ENCODE assay signal across 11 mouse cellular contexts in the genomic region with DNA sequence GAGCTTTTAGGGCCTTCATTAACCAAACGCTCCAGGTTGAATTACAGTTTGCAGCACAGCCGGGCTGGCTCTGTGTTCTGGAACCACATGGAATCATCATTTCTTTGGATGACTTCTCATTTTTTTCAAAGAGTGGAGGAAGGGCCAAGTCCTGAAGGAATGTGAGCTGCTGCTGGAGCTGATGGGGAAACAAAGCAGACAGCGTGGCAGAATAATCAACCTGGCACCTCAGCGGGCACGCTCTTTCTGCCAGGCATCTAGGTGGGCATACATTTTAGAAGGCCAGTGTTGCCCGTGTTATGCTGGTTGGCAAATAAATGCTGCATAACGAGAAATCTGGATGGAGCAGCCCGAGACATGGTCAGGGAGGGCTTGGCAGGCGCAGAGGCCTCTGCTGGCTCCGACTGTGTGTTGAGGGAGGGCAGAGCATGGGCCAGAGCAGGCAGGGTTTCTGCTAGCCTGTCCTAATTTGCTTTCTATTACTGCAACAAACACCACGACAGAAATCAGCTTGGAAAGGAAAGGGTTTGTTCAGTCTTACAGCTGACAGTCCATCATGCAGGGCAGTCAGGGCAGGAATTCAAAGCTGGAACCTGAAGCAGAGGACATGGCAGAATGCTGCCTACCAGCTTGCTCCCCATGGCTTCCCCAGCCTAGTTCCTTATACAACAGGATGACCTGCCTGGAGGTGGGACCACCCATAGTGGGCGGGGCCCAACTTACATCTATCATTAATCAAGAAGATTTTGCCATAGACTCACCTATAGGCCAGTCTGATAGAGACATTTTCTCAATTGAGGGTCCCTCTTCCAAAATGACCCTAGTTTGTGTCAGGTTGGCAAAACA. TPM values are rescaled to one million over a fixed set of nuclear protein-coding genes. Genes with fewer than 3 reads are reported as not detected.
DNase-seq lines count a peak whose midpoint lies in the region; ATAC-seq and TF ChIP-seq lines count a peak whose summit lies in the region.
"Had no signal": no experiment of that assay in that cellular context is flagged by ENCODE, and none has a peak within 500 bp of the region (broad histone marks: within the 10 kb centered on the region; RNA-seq: fewer than 3 reads in every experiment).

No protein-coding gene starts in this region.

- DNase-seq in Muller cell, postnatal 12 days (ENCODE audit: inconsistent ontology term): peak; percentile 77
- DNase-seq in cerebellum, adult 18-20 months: peak; percentile 68 to 69
- DNase-seq in heart, postnatal 14 days: peak; percentile 52 to 59
- no peak for DNase-seq in liver, postnatal 0 days
- no peak for DNase-seq in thymus, postnatal 25 days
- DNase-seq in left cerebral cortex, postnatal 14 days (ENCODE audit: low spot score in 2 of 2): no peak
- DNase-seq: kidney, adult 11 months had no signal

- no peaks in the 10 kb centered on the region for H3K36me3 ChIP-seq in hindbrain, embryonic 15.5 days
- no peaks in the 10 kb centered on the region for H3K36me3 ChIP-seq in hindbrain, embryonic 12.5 days
- no peaks in the 10 kb centered on the region for H3K36me3 ChIP-seq in liver, postnatal 0 days (replicated peaks; ENCODE audit: insufficient read depth, low read length)

- TF ChIP-seq EP300 in liver, postnatal 0 days (IDR thresholded peaks at IDR 0.05; ENCODE audit: low read depth): no peak

- H3K4me2 ChIP-seq in hindbrain, embryonic 15.5 days: no peak overlapping the region
- H3K4me2 ChIP-seq in hindbrain, embryonic 12.5 days (replicated peaks): no peak overlapping the region
- no peak overlapping the region for H3K4me2 ChIP-seq in liver, postnatal 0 days (ENCODE audit: low read depth, low read length)
- H3K4me2 ChIP-seq: liver, embryonic 11.5 days had no signal

- no peak overlapping the region for H3K9ac ChIP-seq in hindbrain, embryonic 15.5 days
- H3K9ac ChIP-seq in hindbrain, embryonic 12.5 days: no peak overlapping the region
- H3K9ac ChIP-seq in liver, postnatal 0 days (replicated peaks): no peak overlapping the region

- H3K4me1 ChIP-seq in hindbrain, embryonic 15.5 days (replicated peaks): no peaks in the 10 kb centered on the region
- H3K4me1 ChIP-seq in hindbrain, embryonic 12.5 days: no peaks in the 10 kb centered on the region; the same call in 1 of the 2 replicates
- H3K4me1 ChIP-seq in liver, postnatal 0 days (ENCODE audit: insufficient read depth): no peaks in the 10 kb centered on the region

- TF ChIP-seq CTCF in liver, postnatal 0 days (IDR thresholded peaks at IDR 0.05; ENCODE audit: low read depth): no peak

- ATAC-seq in hindbrain, embryonic 15.5 days (ENCODE audit: low FRiP score, low read depth): peak; percentile 65; the same call in 1 of the 2 replicates
- ATAC-seq in hindbrain, embryonic 12.5 days (ENCODE audit: low FRiP score): no peak
- no peak for ATAC-seq in liver, postnatal 0 days

- H3K9me3 ChIP-seq in hindbrain, embryonic 15.5 days: no peaks in the 10 kb centered on the region
- no peaks in the 10 kb centered on the region for H3K9me3 ChIP-seq in hindbrain, embryonic 12.5 days (replicated peaks)
- no peaks in the 10 kb centered on the region for H3K9me3 ChIP-seq in liver, postnatal 0 days (ENCODE audit: low read length)

- intact Hi-C loops in heart, postnatal 14 days (cut with DNase I): no loop called here
- intact Hi-C loops in left cerebral cortex, postnatal 14 days (cut with DNase I): no loop called here

- no peaks in the 10 kb centered on the region for H3K27me3 ChIP-seq in hindbrain, embryonic 15.5 days
- H3K27me3 ChIP-seq in hindbrain, embryonic 12.5 days: no peaks in the 10 kb centered on the region
- no peaks in the 10 kb centered on the region for H3K27me3 ChIP-seq in liver, postnatal 0 days (ENCODE audit: insufficient read depth, low read length)

- no peak overlapping the region for H3K4me3 ChIP-seq in hindbrain, embryonic 15.5 days
- no peak overlapping the region for H3K4me3 ChIP-seq in hindbrain, embryonic 12.5 days
- H3K4me3 ChIP-seq in liver, postnatal 0 days (ENCODE audit: low read depth, low read length): no peak overlapping the region

- WGBS in hindbrain, embryonic 15.5 days: 74% methylated on average over 12 of the region's 12 CpGs
- 85% methylated on average over 12 of the region's 12 CpGs for WGBS in hindbrain, embryonic 12.5 days
- 81% methylated on average over 12 of the region's 12 CpGs for WGBS in liver, postnatal 0 days (ENCODE audit: insufficient replicate concordance)

- H3K27ac ChIP-seq in hindbrain, embryonic 15.5 days (replicated peaks): peak overlapping the region; percentile 43; the same call in 1 of the 2 replicates
- no peak overlapping the region for H3K27ac ChIP-seq in hindbrain, embryonic 12.5 days
- no peak overlapping the region for H3K27ac ChIP-seq in liver, postnatal 0 days (ENCODE audit: low read depth)

RNA-seq across cellular contexts. Expression of gene Pomgnt2, which starts 22.5 kb away (rescaled TPM):
- polyA plus RNA-seq in hindbrain, embryonic 15.5 days (2015; fragmentation: Nextera tagmentation; extraction: Ambion mirVana): 36.1 and 36.2 TPM in 2 replicates
- polyA plus RNA-seq in hindbrain, embryonic 12.5 days (2016; fragmentation: Nextera tagmentation; extraction: Ambion mirVana): 14.7 and 17.3 TPM in 2 replicates
- total RNA-seq in heart, postnatal 14 days (2021): 10 to 100 TPM in 1 of 2 experiments, 1 to 10 TPM in 1; 9.7 to 11.3 TPM
- polyA plus RNA-seq in liver, postnatal 0 days (2015; fragmentation: Nextera tagmentation; extraction: Ambion mirVana): 3.1 and 3.6 TPM in 2 replicates
- 10 to 100 TPM; 38.6 to 38.8 TPM for total RNA-seq in left cerebral cortex, postnatal 14 days (2021)

RNA-seq across cellular contexts. Expression of gene Fam198a, which starts 23.6 kb away (rescaled TPM):
- polyA plus RNA-seq in hindbrain, embryonic 15.5 days (2015; fragmentation: Nextera tagmentation; extraction: Ambion mirVana): 1.8 and 2.1 TPM in 2 replicates
- polyA plus RNA-seq in hindbrain, embryonic 12.5 days (2016; fragmentation: Nextera tagmentation; extraction: Ambion mirVana): 1.8 and 2.6 TPM in 2 replicates
- 1 to 10 TPM; 1.7 to 1.8 TPM for total RNA-seq in heart, postnatal 14 days (2021)
- 0.31 and 0.32 TPM in 2 replicates for polyA plus RNA-seq in liver, postnatal 0 days (2015; fragmentation: Nextera tagmentation; extraction: Ambion mirVana)
- total RNA-seq in left cerebral cortex, postnatal 14 days (2021): 1 to 10 TPM; 3.7 to 4.3 TPM

RNA-seq across cellular contexts. Expression of gene Cyp8b1, which starts 58.3 kb away (rescaled TPM):
- polyA plus RNA-seq in hindbrain, embryonic 15.5 days (2015; fragmentation: Nextera tagmentation; extraction: Ambion mirVana): not detected in 2 replicates
- not detected in 2 replicates for polyA plus RNA-seq in hindbrain, embryonic 12.5 days (2016; fragmentation: Nextera tagmentation; extraction: Ambion mirVana)
- under 1 TPM in 1 of 2 experiments, not detected in 1; 0.10 TPM for total RNA-seq in heart, postnatal 14 days (2021)
- polyA plus RNA-seq in liver, postnatal 0 days (2015; fragmentation: Nextera tagmentation; extraction: Ambion mirVana): 130 and 144 TPM in 2 replicates
- not detected for total RNA-seq in left cerebral cortex, postnatal 14 days (2021)
- polyA plus RNA-seq: liver, embryonic 11.5 days; neural tube, embryonic 11.5 days had no signal

Comparison
In these comparisons a context has a peak if more than half of its experiments do, and no peak if none do; other contexts are left out.
1. DNase-seq: peak in Muller cell, postnatal 12 days (single experiment), cerebellum, adult 18-20 months (2 of 2) and heart, postnatal 14 days (2 of 2); none in liver, postnatal 0 days (single experiment), thymus, postnatal 25 days (single experiment) and left cerebral cortex, postnatal 14 days (0 of 2).
2. RNA of gene Cyp8b1, which starts 58.3 kb away (polyA plus RNA-seq): 130 to 144 TPM in liver, postnatal 0 days; not detected in hindbrain, embryonic 15.5 days and not detected in hindbrain, embryonic 12.5 days; every median in the first group is over 100 times any median in the second.